Mouse (Mus musculus): ENCODE measurements around the gene Pum1.

- no peak for TF ChIP-seq EP300 (IDR thresholded peaks at IDR 0.05; ENCODE audit: low read depth)
- no peak for TF ChIP-seq CTCF (IDR thresholded peaks at IDR 0.05; ENCODE audit: low read depth)
These were observed 5.4 kb downstream of the Pum1 start for GRCm38 (mm10) chr4:130668541-130668940.

Measured in heart, postnatal 0 days (tissue).